Mouse (Mus musculus) kidney, adult 9 months (tissue): ENCODE measurements around the gene Ampd3.

Source experiments
- DNase-seq: peaks from one replicate; pipeline ENCODE4 v3.0.0; 2022

Ampd3 gene

DNA sequence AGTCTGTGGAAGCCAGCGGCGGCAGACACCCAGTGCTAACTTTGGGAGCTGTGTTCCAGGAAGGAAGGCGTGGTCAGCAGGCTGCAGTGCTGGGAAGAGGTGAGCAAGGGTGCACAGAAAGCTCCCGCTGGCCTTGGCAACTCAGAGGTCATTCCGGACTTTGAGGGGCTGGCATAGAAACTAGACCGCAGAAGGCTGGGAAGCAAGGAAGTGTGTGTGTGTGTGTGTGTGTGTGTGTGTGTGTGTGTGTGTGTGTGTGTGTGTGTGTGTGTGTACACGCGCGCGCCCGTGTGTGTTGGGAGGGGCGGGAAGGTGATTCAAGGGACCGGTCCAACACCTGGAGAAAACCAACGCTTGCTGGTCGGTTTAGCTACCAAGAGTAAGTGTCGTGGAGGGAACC lies at the start of gene Ampd3:
TSS of gene Ampd3 (plus strand) at position 206 of the 400 bp plus-strand sequence.
- DNase-seq: peak; percentile 67

DNA sequence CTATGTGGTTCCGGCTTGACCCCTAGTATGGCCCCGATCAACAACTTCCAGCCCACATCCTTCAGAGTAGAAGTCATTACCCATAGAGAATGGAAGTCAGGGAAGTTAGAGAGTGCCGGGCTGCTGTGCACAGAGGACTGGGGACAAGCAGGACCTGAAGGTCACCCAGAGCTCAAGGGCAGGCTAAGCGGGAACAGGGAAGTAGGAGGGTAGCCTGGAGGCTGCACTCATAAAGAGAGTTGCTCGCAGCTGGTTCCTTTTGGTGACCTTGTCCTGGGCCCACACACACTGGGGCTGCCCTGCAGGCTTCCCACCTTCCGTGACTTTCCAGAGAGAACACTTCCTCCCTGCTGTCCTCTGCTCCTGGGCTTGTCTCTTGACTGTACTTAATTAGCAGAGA lies 49.5 kb upstream of the Ampd3 start:
- DNase-seq: peak; percentile 37

DNA sequence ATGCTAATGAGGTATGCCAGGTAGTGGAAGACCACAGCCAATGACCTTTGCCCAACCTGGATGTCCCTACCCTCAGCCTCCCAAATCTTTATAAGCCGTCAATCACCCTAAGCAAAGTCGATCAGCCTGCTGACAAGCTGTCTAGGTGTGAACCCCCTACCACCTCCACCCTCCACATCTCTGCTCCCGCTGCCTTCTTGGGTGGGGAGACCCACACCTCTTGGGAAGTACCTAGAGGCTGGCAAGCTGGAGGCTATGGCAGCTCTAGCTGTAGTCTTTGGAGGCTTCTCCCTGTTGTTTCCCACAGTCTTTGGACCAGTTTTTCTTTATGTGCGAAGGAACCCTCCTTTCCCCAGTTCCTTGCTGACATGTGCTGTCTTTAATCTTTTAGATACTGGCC lies 48.1 kb upstream of the Ampd3 start:
- DNase-seq: no peak

GRCm38 (mm10) chr7:110722183-110722582 lies 45.8 kb upstream of the Ampd3 start:
- no peak for DNase-seq

- DNase-seq: peak; percentile 83
Observed at GRCm38 (mm10) chr7:110727049-110727448, 41.0 kb upstream of the Ampd3 start.

DNA sequence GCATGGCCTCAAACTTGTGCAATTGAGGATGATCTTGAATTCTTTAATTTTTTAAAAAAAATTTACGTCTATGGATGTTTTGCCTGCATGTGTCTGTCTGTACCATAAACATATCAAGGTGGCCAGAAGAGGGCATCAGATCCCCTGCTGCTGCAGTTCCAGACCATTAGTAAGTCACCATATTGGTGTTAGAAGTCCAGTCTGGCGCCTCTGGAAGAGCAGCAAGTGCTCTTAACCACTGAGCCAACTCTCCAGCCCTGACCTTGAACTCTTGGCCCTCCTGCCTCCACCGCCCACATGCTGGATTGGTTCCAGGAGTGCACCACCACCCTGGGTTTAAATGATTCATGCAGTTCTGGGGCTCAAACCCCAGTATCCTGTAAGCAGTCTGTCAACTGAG lies 39.1 kb upstream of the Ampd3 start:
- DNase-seq: peak; percentile 59

DNA sequence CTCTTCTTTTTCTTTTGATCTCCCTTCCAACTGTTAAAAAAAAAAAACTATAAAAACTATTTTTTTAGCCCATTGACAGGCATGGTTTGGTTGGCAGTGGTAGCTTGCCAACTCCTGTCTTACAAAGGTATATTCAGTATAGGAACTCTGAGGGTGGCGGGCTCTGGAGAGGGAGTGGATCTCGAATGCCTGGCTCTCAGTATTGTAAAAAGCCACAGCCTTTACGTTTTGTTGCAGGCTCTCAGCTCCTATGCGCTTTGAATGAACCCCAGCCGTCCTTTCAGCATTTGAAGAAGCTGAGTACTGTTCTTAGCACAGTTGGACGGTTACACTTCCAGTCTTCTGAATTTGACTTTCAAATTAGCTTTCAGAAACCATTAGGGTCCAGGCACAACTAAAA lies 38.7 kb upstream of the Ampd3 start:
- DNase-seq: no peak

DNA sequence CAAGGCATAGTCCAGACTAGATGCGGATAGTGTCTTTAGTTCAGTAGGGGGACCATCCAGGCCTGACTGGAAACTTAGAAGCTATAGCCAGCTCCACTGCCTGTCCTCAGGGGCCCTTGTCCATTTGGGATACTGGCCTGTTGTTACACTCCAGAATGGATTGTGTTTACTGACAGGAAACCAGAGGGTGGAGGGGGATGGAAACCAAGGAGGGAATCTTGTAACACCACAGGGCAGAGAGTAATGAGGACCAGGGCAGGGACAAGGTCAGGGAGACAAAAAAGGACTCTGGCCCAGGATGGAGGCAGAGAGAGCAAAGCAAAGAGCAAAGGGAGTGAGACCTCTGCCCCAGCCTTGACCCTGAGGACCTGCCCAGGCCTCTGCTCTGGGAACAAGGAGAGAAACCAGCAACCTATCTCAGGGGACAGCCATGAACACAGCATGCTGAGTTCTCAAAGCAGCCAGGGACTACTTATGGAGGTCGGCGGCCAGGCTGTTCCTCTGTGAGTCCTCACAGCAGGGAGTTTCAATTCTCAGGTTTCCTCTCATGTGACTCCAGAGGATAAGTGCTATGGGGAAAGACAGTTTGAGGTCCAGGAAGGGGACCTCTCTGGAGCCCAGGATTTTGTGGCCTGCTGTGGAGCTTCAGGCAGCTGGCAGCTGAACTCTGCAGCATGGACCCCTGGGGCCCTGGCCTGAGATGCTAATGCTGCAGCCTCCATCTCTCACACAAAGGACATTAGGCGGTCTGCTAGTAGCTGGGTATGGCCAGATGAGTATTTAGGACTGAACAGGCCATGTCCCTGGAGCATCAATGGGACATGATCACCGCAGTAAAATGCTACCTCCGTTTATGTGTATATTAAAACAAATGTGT lies 36.7 kb upstream of the Ampd3 start:
- no peak for DNase-seq

GRCm38 (mm10) chr7:110732001-110732632 lies 35.9 kb upstream of the Ampd3 start:
- DNase-seq: no peak

DNA sequence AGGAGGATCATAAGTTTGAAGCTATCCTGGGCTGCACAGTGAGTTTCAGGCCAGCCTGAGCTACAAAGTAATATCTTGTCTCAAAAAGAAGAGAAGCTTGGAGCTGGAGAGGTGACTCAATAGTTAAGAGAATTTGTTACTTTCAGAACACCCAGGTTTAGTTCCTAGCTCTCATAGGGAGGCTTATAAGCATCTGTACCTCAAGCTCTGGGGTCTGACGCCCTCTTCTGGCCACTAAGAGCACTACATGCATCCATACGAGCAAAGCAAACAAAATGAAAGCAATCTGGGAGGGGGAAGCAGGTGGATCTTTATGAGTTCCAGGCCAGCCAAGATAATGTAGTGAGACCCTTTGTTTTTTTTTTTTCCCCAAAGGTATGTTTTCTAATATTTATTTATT lies 31.1 kb upstream of the Ampd3 start:
- no peak for DNase-seq

DNA sequence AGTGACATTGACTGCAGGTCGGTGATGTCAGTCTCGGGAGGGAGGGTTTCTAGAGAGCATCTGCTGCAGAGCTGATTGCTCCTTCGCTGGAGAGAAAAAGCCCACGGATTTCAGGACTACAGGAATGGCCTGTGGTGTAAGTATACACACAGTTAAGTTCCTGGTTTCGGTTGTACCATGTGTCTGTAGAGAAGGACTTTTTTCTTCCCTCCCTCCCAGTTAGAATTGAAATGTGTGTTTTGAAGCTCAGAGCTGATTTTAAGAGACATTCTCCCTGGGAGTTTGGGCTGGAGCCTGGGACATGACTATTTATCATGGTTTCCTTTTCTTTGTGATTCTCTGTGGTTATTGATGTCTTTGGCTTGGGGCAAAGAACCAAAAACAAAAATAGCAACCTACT lies 28.2 kb upstream of the Ampd3 start:
- DNase-seq: no peak

GRCm38 (mm10) chr7:110740188-110740587 lies 27.8 kb upstream of the Ampd3 start:
- no peak for DNase-seq

- no peak for DNase-seq
Observed at GRCm38 (mm10) chr7:110742022-110742421, 26.0 kb upstream of the Ampd3 start.

GRCm38 (mm10) chr7:110746087-110746562 lies 21.9 kb upstream of the Ampd3 start:
- DNase-seq: no peak

DNA sequence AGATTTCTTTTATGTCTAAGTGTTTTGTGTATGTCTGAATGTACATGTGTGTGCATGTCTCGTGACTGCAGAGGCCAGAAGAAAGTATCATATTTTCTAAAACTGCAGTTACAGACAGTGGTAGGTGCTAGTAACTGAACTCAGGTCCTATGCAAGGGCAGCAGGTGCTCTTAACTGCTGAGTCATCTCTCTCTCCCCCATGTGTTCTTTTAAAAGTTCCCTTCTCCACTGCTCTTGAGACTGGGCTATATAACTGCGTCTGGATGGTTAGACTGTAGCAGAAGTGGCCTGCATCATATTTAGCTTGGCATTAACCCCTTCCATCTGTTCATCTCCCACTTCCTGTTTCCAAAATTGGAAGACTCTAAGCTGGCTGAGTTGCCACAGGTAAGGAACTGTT lies 21.2 kb upstream of the Ampd3 start:
- DNase-seq: no peak

DNA sequence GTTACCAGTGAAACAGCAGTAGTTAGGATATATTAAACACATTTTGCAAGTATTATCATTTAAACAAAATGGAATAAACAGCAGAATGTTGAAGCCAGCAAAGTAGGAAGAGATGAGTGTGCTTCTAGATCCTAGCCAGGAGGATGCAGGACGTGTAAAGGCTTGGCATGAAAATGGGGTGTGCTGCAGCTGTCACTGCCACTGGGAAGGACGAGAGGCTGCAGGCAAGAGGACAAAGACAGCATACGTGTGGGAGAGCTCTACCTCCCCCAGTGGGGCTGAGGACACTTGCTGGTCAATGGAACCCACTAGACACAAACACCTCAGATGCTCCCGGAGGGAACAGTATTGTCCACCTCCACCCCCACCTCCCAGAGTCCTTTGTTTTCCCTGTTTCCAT lies 17.2 kb upstream of the Ampd3 start:
- no peak for DNase-seq

GRCm38 (mm10) chr7:110751634-110752033 lies 16.4 kb upstream of the Ampd3 start:
- DNase-seq: no peak

- DNase-seq: no peak
Observed at GRCm38 (mm10) chr7:110753310-110753709, 14.7 kb upstream of the Ampd3 start.

DNA sequence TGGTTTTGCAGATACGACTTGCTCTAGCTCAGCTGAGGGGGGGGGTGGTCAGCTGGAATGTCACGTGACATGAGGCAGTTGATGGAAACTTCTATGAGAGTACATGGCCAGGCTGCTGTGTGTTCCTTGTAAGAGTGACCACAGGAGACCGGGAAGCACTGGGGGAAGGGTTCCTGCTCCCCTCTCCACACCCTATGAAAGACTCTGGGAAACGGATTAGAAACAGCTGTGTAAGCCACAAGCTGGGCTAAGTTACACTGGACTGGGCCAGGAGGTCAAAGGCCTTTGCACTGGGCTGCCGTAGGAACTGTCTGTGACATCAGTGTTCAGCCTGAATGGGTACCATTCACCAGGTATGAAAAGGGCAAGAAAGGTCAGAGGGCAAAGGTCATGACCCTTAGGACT lies 14.1 kb upstream of the Ampd3 start:
- DNase-seq: peak; percentile 69

GRCm38 (mm10) chr7:110756440-110756839 lies 11.6 kb upstream of the Ampd3 start:
- peak; percentile 24 for DNase-seq

- no peak for DNase-seq
Observed at GRCm38 (mm10) chr7:110762605-110763180, 5.3 kb upstream of the Ampd3 start.

DNA sequence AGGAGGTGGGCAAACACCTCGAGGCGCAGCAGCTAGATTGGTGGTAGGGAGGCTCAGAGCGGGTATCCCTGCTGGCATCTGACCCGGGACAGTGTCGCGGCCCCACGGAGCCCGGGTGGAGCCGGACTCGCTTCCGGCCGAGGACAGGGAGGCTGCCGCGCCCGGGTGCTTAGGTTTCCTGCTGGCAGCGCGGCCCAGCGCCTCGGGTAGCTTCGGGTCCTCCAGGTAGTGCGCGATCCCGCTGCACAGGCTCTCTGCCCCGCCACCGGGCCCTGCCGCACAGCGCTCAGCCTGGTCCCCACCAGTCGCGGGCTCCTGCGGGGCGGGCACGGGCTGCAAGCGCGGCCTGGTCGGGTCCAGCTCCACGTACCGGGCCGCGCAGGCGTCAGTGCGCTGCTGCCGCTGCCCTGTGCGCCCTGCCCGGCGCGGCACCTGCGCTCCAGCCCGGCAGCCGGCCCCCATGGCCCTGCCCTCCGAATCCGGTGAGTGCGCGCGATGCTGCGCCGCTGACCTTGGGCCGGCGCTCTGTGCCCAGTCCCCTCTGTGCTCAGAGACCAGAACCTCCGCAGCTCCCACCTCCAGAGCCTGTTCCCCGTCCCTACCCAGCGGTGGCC lies 552 bp downstream of the Ampd3 start:
- peak; percentile 45 for DNase-seq

- peak; percentile 66 for DNase-seq
Observed at GRCm38 (mm10) chr7:110769094-110769493, 1.1 kb downstream of the Ampd3 start.
